Mouse (Mus musculus) ES-E14 (cell line): ENCODE data around the gene Nat9.

Source experiments
- HCFC1 ChIP-seq: IDR thresholded peaks from 2 replicates; pipeline ENCODE4 v1.6.1; 2012; ENCODE audit warnings: low read length, inconsistent platforms, borderline replicate concordance; ENCODE audit not compliant: insufficient read depth
- ZNF384 ChIP-seq: IDR thresholded peaks from 2 replicates; pipeline ENCODE4 v1.6.1; 2012; ENCODE audit warnings: low read depth, low read length, inconsistent platforms

DNA sequence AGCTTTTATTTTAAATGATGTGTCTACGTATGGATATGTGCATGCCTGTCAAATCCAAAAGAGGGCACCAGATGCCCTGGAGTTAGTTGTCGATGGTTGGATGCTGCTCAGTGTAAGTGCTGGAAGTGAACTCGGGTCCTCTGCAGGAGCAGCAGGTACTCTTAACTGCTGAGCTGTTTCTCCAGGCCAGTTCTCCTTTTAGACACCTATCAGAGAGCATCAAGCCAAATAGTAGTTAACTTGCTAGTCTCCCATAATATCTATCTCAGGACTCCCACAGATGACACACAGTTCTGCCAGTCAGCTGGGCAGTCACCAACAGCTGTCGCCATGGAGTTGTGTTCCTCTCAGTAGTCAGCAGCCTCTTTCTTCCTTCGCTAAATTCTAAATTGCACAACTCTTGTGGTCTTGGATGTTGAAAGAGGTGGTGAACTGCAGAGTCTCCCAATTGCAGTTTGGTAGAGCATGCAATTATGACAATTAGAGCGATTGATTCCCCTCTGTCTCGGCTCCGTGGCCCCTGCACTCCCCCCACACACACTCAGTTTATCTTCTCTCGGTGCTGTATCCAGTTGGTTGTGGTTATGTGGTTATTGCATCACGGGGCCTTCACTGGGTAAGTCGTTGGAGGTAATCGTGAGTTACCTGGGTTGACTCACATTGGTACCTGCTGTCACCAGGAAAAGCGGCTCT lies 1.0 kb upstream of the Nat9 start:
- no peak for TF ChIP-seq HCFC1
- no peak for TF ChIP-seq ZNF384
